Mouse (Mus musculus) right cerebral cortex, postnatal 10 days (tissue): ENCODE results near the gene Rpl13a.
"Not testable (repeated sequence)": the region's sequence is repeated elsewhere in the genome, so short reads cannot be mapped to it uniquely, and the experiment has no call there.

Experiments used
- DNase-seq, 2 experiments: peaks; one replicate each; pipeline ENCODE4 v3.0.0; 2021; ENCODE audit warnings: low spot score in 2 of 2

The Rpl13a gene

DNA sequence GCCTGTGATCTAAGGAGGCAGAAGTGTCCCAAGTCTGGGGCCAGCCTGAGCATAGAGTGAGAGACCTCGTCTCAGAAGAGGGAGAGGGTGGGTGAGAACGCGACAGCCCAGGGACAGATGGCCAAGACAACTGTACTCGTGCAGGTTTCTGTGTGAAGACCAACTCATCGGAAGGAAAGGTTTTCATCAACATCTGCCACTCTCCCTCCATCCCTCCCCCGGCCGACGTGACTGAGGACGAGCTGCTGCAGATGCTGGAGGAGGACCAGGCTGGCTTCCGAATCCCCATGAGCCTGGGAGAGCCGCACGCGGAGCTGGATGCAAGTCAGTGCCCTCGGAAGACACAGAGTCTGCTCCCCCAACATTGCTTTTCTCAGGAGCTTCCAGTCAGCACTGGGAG lies 28.9 kb upstream of the Rpl13a start:
- peak in 1 of 2 experiments; percentile 56 for DNase-seq

DNA sequence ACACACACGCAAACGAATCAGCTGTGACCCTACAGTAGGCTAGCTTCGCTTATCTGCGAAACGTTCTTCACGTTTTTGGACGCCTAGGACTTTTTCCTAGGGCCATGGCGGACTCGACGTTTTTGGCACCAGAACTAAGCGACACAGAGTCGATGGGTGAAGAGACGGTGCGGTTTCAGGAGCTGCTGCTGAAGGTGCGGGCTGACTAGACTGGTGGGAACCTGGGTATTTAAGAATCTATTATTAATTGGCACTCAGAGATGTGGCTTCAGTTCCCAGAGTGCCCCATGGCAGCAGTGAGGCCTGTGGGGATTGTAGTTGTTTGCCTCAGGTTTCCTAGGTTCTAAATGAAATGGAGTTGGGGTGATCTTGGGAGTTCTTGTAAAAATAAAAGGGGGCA lies 27.6 kb upstream of the Rpl13a start:
- no peak for DNase-seq

DNA sequence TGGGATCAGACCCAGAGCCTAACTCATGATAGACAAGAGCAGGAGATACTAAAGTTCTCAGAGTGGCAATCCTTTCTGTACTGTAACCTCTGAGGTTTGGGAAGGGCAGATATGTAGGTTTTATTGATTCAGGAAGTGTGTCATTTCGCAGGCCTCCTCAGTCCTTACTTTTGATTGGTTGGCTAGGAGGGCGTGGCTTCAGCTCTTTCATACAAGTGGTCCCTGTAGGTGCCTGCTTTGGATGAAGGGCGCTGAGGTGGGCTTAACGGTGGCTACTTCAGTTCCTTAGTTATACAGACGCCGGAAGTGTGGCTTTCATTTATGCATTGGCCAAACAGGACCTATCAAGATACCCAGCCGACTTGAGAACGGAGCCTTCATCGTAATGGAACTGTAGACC lies 27.0 kb upstream of the Rpl13a start:
- peak in 1 of 2 experiments; percentile 41 for DNase-seq

DNA sequence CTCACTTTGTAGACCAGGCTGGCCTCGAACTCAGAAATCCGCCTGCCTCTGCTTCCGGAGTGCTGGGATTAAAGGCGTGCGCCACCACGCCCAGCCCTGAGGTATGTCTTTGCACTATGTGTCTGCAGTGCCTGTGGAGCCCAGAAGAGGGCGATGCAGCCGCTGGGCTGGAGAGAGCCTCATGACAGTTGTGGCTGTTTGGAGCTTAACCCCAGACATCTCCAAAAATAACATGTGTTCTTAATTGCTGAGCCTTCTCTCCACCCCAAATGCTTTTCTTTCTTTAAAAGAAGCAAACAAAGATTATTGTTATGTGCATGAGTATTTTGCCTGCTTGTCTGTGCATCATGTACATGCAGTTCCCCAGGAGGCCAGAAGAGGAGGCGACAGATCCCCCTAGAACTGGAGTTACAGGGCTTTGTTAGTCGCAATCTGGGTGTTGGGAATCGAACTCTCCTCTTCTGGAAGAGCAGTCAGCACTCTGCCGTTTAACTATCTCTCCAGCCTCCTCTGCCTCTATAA lies 26.5 kb upstream of the Rpl13a start:
- peak; percentile 71 to 72 for DNase-seq

DNA sequence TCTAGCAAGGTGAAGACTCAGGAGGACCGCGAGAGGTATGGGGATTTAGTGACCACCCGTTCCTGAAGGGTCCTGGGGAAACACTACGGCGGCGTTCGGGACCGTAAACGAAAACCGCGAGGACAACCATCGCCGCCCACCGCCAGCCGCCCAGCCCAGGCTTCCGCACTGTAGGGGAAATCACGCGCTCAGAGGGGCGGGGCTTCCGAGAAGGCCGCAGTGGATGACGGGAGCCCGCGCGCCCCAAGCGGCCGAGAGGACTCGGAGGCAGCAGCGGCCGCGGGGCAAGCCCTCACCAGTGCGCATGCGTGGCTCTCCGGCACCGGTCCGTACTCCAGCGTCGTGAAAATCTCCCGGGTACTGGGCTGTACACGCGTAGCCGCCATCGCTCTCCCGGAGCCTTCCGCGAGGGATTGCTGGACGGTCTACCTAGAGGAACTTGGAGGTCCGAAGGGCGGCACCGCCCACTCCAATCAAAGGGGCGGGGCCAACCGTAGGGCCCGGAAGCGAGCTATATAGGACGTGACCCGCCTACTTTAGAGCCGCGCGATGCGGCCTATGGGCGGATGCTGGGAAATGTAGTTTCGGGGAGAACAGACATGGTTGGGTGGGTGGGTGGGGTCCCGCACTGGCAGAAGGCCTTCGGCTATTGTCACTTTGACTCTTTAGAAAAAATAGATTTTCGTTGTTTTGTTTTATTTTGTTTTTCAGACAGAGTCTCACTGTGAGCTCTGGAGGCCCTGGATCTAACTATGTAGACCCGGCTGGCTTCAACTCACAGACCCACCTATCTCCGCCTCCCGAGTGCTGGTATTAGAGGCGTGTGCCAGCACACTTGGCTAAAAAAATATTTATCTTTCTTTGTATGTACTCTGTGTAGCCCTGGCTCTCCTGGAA lies 25.8 kb upstream of the Rpl13a start, which contains the start of the genes Pih1d1 and Aldh16a1:
Gene Pih1d1, plus strand, starts transcription at position 208 of the 897 bp plus-strand sequence.
Gene Aldh16a1, minus strand, starts transcription at position 489 of the 897 bp plus-strand sequence.
- DNase-seq, result peak; percentile 98

DNA sequence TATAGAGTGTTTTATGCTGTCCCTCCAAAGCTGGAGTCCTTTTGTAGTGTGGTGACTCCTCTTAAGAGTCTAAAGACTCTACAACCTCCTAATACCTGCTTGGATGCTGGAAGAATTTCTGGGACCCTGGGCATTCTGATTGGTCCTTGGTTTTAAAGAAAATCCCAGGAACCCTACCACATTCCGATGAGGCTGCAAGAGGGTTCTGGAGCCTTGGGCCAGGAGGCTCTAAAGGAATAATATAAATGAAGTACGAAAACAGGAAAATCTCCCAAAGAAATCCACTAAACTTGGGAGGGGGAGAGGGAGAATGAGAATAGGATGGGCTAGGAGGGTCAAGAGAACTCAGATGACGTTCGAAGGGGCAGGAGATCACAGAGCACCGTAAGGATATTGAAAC lies 25.0 kb upstream of the Rpl13a start:
- DNase-seq, result no peak

GRCm38 (mm10) chr7:45153052-45153451 lies 24.5 kb upstream of the Rpl13a start:
- not testable (repeated sequence) for DNase-seq

DNA sequence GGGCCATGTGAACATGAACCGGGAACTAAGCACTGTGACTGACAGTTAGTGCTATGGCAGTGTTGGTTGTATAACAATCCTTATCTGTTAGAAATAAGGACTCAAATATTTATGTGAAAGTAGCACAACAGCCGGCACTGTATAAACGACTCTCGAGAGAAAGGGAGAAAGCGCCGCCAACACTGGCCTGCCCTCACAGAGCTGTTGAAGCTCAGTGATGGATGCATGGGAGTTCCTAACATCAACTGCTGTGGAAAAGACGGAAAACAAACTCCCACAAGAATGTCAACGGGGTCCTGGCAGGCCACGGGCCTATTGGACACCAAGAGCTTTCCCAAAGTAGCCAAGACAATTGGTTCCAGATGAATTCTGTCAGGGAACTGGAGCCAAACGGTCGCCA lies 22.7 kb upstream of the Rpl13a start:
- DNase-seq, result no peak

- DNase-seq, result no peak
Observed at GRCm38 (mm10) chr7:45150321-45150720, 21.8 kb upstream of the Rpl13a start.

DNA sequence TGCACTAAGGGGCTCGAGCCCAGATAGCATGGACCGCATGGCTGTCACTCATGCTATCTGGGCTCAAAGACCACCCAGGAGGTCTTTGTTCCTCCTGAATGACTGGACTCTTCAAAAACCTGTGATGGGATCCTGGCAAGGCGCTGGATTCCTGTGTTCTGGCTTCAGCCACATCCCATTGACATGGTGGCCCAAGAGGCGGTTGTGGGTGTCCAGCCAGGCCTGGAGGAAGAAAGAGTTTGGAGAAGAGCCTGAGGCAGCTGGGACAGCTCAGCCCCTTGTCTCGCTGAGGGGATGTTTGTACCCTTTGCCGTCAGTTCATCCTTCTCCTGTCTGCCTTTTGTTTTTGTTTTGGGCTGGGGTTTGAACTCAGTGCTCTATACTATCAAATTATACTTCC lies 21.0 kb upstream of the Rpl13a start:
- DNase-seq, result no peak

GRCm38 (mm10) chr7:45148534-45149098 lies 20.1 kb upstream of the Rpl13a start:
- no peak for DNase-seq

DNA sequence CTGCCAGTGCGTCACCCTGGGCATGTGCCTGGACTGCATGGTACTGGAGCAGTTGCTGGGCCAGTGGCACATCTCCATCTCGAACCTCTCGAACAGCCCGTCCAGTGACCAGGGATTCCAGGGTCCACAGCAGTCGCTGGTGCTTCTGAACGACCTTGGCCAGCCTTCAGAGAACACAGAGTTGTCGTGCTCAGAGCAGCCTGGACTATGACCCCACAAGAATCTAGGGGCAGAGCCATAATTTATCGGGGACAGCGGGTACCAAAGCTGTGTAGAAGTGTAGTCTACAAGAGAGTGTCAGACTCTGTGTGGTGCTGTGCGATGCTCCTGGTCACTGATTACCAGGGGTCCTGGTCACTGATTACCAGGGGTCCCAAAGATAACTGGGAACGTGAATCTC lies 19.3 kb upstream of the Rpl13a start:
- no peak for DNase-seq

- no peak for DNase-seq
Observed at GRCm38 (mm10) chr7:45147267-45147666, 18.7 kb upstream of the Rpl13a start.

DNA sequence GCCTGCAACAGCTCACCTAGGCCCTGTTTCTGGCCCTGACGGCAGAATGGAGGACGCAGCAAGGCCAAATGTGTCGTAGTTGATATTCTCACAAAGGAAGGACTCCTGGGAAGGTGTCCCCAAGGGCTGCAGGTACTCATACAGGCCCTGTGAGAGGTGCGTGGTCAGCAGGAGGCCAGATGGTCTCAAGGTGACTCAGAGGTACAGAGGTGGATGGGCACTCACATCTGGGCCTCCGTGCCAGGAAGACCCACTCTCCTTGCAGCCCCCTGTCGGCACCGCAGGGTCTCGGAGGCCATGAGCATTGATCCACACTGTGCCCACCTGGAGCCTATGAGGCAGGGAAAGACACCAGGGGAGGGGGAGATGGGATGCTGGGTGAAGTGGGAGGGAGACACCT lies 16.9 kb upstream of the Rpl13a start:
- DNase-seq, result no peak

DNA sequence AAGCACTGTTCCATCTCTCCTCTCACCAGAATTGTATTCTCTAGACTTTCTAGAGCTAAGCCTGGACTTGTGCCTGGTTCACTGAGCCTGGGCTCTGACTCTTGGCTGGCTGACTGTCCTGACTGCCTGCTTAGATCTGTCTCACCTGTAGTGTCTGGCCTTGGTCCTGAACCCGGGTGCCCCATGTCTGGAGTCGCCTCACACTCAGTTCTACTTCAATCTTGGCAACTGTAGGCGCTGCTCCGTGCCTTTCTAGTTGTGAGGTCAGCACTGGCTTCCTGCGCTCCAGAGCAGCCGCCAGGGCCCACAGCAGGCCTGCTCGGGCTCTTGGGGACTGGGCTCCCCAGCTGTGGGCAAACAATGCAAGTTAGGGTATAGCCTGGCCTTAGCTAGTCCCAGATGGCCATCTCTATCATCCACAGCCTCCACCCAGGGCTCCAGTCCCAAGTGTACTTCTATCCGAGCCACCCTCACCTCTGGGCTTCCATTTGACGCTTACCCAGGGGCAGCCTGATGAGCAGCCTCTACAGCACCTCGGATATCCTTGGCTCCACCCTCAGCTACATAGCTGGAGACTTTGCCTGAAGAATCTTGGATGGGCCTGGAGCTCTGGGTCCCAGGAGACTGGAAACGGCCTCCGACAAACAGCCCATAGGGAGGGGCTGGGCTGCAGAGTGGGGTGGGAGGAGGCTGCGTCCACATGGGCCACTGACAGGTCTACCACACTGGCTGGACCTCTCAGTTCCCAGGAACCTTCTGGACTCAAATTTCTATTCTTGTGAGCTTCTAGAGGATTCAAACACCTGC lies 16.0 kb upstream of the Rpl13a start:
- no peak for DNase-seq

DNA sequence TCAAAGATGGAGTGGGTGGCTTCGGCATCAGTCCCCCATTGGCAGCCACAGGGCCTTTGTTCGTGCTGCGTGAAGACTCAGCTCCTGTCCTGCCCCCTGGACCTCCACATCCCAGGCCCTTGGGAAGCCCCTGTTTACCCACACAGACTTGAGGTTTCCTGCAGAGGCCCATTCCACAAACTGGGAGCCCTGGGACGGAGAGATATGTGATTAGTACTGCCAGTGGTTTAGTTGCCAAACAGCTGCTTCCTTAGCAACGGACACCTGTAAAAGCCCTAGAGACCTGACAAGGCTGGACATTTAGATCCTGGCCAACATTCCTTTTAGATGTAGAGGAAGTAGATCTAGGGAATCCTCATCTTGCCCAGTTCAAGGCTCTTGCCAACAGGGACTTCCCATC lies 13.4 kb upstream of the Rpl13a start:
- DNase-seq, result no peak

DNA sequence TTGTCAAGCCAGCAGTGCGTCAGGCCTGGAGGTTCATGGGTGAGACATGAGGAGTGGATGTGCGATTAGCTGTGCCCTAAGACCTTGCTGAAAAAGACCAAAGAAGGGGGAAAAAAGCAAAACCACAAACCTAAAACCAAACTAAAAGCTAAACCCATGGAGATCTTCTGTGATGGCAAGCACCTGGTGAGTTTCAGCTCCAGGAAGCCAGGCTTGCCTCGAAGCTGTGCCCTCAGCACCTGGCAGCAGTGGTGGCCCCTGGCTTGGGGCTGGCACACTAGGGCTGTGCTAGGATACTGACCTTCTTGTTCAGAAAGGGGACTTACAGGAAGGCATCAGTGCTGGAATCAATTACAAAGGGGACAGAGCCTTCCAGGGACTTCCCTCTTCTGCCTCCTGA lies 12.8 kb upstream of the Rpl13a start:
- DNase-seq, result no peak

DNA sequence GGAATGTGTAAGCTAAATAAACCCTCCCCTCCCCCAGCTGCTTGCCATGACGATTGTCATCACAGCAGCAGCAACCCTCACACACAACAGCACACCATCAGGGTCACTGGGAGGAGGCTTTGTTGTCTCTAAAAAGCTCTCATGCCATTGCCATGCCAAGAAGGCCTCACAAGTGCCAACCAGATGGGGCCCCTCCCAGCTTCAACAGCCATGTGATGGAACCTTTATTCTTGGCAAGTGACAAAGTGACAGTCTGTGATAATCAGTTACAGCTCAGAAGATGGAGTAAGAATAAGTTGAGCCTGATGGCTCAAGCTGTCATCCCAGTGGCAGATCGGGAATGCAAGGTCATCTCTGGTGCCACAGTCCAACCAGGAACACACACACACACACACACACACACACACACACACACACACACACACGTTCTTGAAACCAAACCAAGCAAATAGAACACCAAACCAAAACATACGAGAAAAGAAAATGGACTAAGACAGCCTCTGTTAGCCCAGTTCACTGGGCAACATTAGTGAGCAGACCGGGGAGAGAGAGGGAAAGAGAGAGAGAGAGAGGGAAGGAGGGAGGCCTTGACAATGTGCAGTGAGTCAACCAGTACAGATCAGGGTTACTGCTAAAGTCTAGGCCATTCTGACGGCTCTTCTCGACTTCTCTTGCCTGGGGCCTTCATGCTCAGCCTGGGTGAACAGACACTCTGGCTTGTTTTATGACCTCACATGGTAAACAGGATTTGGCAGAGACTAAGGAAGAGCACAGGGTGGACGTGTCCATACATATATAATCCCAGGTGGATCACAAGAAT lies 11.6 kb upstream of the Rpl13a start:
- DNase-seq, result no peak

GRCm38 (mm10) chr7:45138403-45138802 lies 9.8 kb upstream of the Rpl13a start:
- DNase-seq, result no peak

DNA sequence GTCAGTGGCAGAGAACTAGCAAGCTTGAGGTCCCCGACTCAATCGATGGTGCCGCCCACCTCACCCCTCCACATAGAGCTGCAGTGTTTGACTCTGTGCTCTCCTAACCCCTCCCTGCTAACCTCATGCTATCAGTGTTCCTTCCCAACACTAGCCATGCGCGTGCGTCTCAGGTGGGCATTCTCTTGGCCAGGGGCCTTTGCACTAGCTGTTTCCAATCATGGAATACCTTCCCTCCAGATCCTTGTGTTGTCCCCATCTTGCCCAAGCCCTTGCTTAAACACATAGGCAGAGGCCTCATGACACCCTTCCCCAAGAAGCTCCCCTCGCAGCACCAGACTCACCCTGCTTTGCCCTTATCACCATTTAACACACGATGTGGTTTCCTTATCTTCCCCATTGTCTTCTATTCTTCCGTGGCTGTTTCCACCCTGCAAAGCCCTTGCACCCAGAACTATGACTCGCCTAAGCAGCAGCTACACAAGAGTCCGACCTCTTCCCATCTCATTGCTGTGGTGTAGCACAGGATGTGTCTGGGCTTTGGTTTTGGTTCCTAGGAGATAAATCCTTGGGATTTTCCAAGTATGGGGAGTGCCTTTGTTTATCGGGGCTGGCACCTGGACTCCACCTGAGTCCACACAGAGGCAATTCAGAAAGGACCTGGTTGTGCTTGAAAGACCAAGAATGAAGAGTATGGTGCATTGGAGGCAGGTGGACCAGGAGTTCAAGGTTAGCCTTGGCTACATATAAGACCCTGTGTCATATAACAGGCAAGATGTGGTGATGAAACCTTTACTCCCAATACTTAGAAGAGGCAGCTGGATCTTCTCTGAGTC lies 8.8 kb upstream of the Rpl13a start:
- no peak for DNase-seq
